Mouse (Mus musculus) MEL (cell line): ENCODE results near the gene Gabrr3. TPM values are rescaled to one million over a fixed set of nuclear protein-coding genes. Genes with fewer than 3 reads are reported as not detected.
A peak's percentile ranks its signal among the peaks of the same experiment; 100 is the strongest.

ENCODE experiments used
- DNase-seq: peaks from one replicate; pipeline ENCODE4 v3.0.0; 2011; ENCODE audit warnings: low read depth, low spot score
- H3K27ac ChIP-seq: 2 replicates; pipeline ENCODE4 v1.5.1; 2012; ENCODE audit warnings: low read depth, mild to moderate bottlenecking, control low read depth, low read length, moderate library complexity; ENCODE audit not compliant: control insufficient read depth
- H3K27me3 ChIP-seq, 2 experiments: fragments of 150-350 bp in 1 of 2; sonication (generic) in 1 of 2; 2 replicates each; pipeline ENCODE4 v1.6.1; 2012; ENCODE audit warnings: low read length in 2 of 2, mild to moderate bottlenecking in 2 of 2, improper control_type of control experiment in 1 of 2, moderate library complexity in 1 of 2; ENCODE audit not compliant: insufficient read depth in 2 of 2, control insufficient read depth in 1 of 2
- H3K36me3 ChIP-seq, 2 experiments: 2 replicates each; pipeline ENCODE4 v1.6.1; 2012 to 2014; ENCODE audit warnings: low read length in 2 of 2, improper control_type of control experiment in 1 of 2, inconsistent platforms in 1 of 2, mild to moderate bottlenecking in 1 of 2; ENCODE audit not compliant: insufficient read depth in 2 of 2, control insufficient read depth in 1 of 2
- H3K4me1 ChIP-seq, 2 experiments: fragments of 150-350 bp in 1 of 2; sonication (generic) in 1 of 2; 2 replicates each; pipeline ENCODE4 v1.6.1; 2012; ENCODE audit warnings: low read length in 2 of 2, improper control_type of control experiment in 1 of 2, mild to moderate bottlenecking in 1 of 2; ENCODE audit not compliant: insufficient read depth in 2 of 2, control insufficient read depth in 1 of 2
- H3K4me3 ChIP-seq, 2 experiments: fragments of 150-350 bp in 1 of 2; sonication (generic) in 1 of 2; 2 replicates each; pipeline ENCODE4 v1.5.1; 2012; ENCODE audit warnings: low read depth in 2 of 2, low read length in 2 of 2, mild to moderate bottlenecking in 2 of 2, moderate library complexity in 2 of 2, control low read depth in 1 of 2, improper control_type of control experiment in 1 of 2; ENCODE audit not compliant: control insufficient read depth in 1 of 2, insufficient read depth in 1 of 2
- H3K79me2 ChIP-seq: 2 replicates; pipeline ENCODE4 v1.6.1; 2012; ENCODE audit warnings: mild to moderate bottlenecking, low read length, moderate library complexity; ENCODE audit not compliant: control insufficient read depth, poor library complexity, insufficient read depth
- H3K9ac ChIP-seq: 2 replicates; pipeline ENCODE4 v1.6.1; 2012; ENCODE audit warnings: low read depth, mild to moderate bottlenecking, control low read depth, low read length, moderate library complexity; ENCODE audit not compliant: control insufficient read depth, poor library complexity, severe bottlenecking
- H3K9me3 ChIP-seq: fragments of 150-350 bp; sonication (generic); replicated peaks from 2 replicates; pipeline ENCODE4 v1.6.1; 2012; ENCODE audit warnings: mild to moderate bottlenecking, low read length, improper control_type of control experiment, moderate library complexity; ENCODE audit not compliant: insufficient read depth
- BHLHE40 ChIP-seq: IDR thresholded peaks from 2 replicates; pipeline ENCODE4 v1.6.1; 2012; ENCODE audit warnings: low read depth, mild to moderate bottlenecking, inconsistent platforms, low read length, improper control_type of control experiment, borderline replicate concordance
- CHD1 ChIP-seq: IDR thresholded peaks from 2 replicates; pipeline ENCODE4 v1.6.1; 2012; ENCODE audit warnings: low read depth, mild to moderate bottlenecking, inconsistent platforms, low read length, improper control_type of control experiment
- EP300 ChIP-seq, 2 experiments: IDR thresholded peaks; 2 replicates each; pipeline ENCODE4 v1.6.1; 2011; ENCODE audit warnings: improper control_type of control experiment in 2 of 2, low read length in 2 of 2, low read depth in 1 of 2, mild to moderate bottlenecking in 1 of 2
- GATA1 ChIP-seq: IDR thresholded peaks from 2 replicates; pipeline ENCODE4 v1.6.1; 2011; ENCODE audit warnings: low read depth, low read length, improper control_type of control experiment
- JUND ChIP-seq: IDR thresholded peaks from 2 replicates; pipeline ENCODE4 v1.6.1; 2011; ENCODE audit warnings: low read depth, mild to moderate bottlenecking, improper control_type of control experiment, low read length
- KAT2A ChIP-seq: conservative IDR thresholded peaks from 2 replicates; pipeline ENCODE4 v1.6.1; 2012; ENCODE audit warnings: low read depth, low read length, improper control_type of control experiment, inconsistent platforms
- MAFK ChIP-seq: IDR thresholded peaks from 2 replicates; pipeline ENCODE4 v1.6.1; 2011; ENCODE audit warnings: low read depth, mild to moderate bottlenecking, low read length, improper control_type of control experiment, borderline replicate concordance
- MAX ChIP-seq: IDR thresholded peaks from 2 replicates; pipeline ENCODE4 v1.6.1; 2011; ENCODE audit warnings: low read length, improper control_type of control experiment
- MAZ ChIP-seq: IDR thresholded peaks from 2 replicates; pipeline ENCODE4 v1.6.1; 2012; ENCODE audit warnings: low read depth, mild to moderate bottlenecking, inconsistent platforms, low read length, improper control_type of control experiment
- MEF2A ChIP-seq: IDR thresholded peaks from 2 replicates; pipeline ENCODE4 v1.6.1; 2014; ENCODE audit warnings: low read depth, mild to moderate bottlenecking, inconsistent platforms, low read length, improper control_type of control experiment; ENCODE audit not compliant: poor library complexity, insufficient replicate concordance, severe bottlenecking; ENCODE audit errors: extremely low read depth
- MXI1 ChIP-seq: IDR thresholded peaks from 2 replicates; pipeline ENCODE4 v1.6.1; 2011; ENCODE audit warnings: mild to moderate bottlenecking, low read depth, low read length, improper control_type of control experiment
- MYB ChIP-seq: IDR thresholded peaks from 2 replicates; pipeline ENCODE4 v1.6.1; 2011; ENCODE audit warnings: mild to moderate bottlenecking, low read depth, low read length, improper control_type of control experiment
- MYC ChIP-seq: IDR thresholded peaks from 2 replicates; pipeline ENCODE4 v1.6.1; 2011; ENCODE audit warnings: low read depth, mild to moderate bottlenecking, low read length, improper control_type of control experiment, moderate library complexity
- NELFE ChIP-seq: IDR thresholded peaks from 2 replicates; pipeline ENCODE4 v1.6.1; 2011; ENCODE audit warnings: low read depth, low read length, improper control_type of control experiment
- POLR2AphosphoS2 ChIP-seq: IDR thresholded peaks from 2 replicates; pipeline ENCODE4 v1.6.1; 2011; ENCODE audit warnings: low read length, improper control_type of control experiment
- POLR2AphosphoS5 ChIP-seq: IDR thresholded peaks from 2 replicates; pipeline ENCODE4 v1.6.1; 2012; ENCODE audit warnings: low read depth, borderline replicate concordance, mild to moderate bottlenecking, inconsistent platforms, low read length, moderate library complexity, mixed read lengths
- RCOR1 ChIP-seq: IDR thresholded peaks from 2 replicates; pipeline ENCODE4 v1.6.1; 2012; ENCODE audit warnings: low read depth, mild to moderate bottlenecking, inconsistent platforms, low read length, improper control_type of control experiment
- SIN3A ChIP-seq: IDR thresholded peaks from 2 replicates; pipeline ENCODE4 v1.6.1; 2012; ENCODE audit warnings: low read length, improper control_type of control experiment, inconsistent platforms
- SMC3 ChIP-seq: IDR thresholded peaks from 2 replicates; pipeline ENCODE4 v1.6.1; 2011; ENCODE audit warnings: low read depth, low read length, improper control_type of control experiment
- TAL1 ChIP-seq: IDR thresholded peaks from 2 replicates; pipeline ENCODE4 v1.6.1; 2012; ENCODE audit warnings: mild to moderate bottlenecking, inconsistent platforms, low read length, moderate library complexity, mixed read lengths
- USF1 ChIP-seq: IDR thresholded peaks from 2 replicates; pipeline ENCODE4 v1.6.1; 2014; ENCODE audit warnings: low read depth, mild to moderate bottlenecking, inconsistent platforms, low read length, improper control_type of control experiment, moderate library complexity
- USF2 ChIP-seq, 2 experiments: IDR thresholded peaks; 2 replicates each; pipeline ENCODE4 v1.6.1; 2011 to 2012; ENCODE audit warnings: improper control_type of control experiment in 2 of 2, low read length in 2 of 2, borderline replicate concordance in 1 of 2, inconsistent platforms in 1 of 2, low read depth in 1 of 2, mild to moderate bottlenecking in 1 of 2; ENCODE audit not compliant: insufficient read depth in 1 of 2
- ZNF384 ChIP-seq: IDR thresholded peaks from 2 replicates; pipeline ENCODE4 v1.6.1; 2012; ENCODE audit warnings: low read depth, mild to moderate bottlenecking, inconsistent platforms, low read length, improper control_type of control experiment
- polyA plus RNA-seq, 2 experiments: library from polyadenylated mRNA; stranded (reverse) in 1 of 2; unstranded in 1 of 2; fragments of >175 nt in 1 of 2; fragments of >200 nt in 1 of 2; gene quantifications; 2 replicates each; pipeline versions ENCODE4 v1.2.1 to v1.2.4; 2012; ENCODE audit warnings: low replicate concordance in 2 of 2, low read depth in 1 of 2; ENCODE audit not compliant: insufficient read length in 2 of 2, insufficient read depth in 1 of 2, missing spikeins in 1 of 2
- total RNA-seq: library from RNA; depleted of rRNA; stranded (reverse); fragments of 300-350 nt; gene quantifications from 2 replicates; pipeline ENCODE4 v1.2.3, GENCODE M21; 2012

The Gabrr3 gene
- total and polyA plus RNA-seq, 3 experiments = not detected

DNA sequence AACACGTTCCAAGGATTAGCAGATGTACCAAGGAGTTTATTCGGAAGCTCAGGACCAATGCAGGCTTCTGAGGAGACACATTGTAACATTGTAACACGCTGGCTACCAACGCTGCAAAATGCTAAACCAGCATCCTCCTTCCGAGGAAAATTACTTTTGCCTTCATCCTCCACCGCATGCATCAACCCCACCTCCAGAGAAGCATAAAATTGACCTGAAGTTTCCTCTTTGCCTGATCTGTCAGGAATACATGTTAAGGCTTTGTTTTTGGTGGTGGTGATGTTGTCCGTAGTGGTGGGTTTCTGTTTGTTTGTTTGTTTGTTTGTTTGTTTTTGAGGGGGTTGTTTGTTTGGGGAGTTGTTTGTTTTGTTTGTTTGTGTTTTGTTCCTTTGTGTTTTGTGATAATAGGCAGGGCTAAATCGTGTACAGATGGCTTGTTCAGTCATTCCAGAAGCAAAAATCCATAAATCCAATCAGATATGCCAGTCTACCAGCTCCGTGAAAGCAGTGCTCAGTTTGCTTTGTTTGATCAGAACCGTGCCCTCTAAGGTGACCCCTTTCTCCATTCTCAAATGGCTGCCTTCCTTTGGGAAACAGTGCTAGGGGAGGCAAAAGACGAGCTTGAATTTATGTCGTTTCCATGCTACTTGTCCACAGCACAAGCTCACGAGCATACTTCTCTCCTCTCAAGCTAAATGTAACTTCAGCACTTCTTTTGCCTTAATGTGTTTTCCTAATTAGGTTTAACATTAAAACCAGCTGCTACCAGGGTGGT lies 14.6 kb downstream of the Gabrr3 start:
- no peaks in the 10 kb centered on the region for H3K4me1 ChIP-seq
- no peak for DNase-seq
- no peaks in the 10 kb centered on the region for H3K36me3 ChIP-seq
- no peak for TF ChIP-seq NELFE
- TF ChIP-seq ZNF384 = 0 out of 2 replicates have a peak, but pooled peaks have one; percentile 2
- H3K9me3 ChIP-seq = no peaks in the 10 kb centered on the region
- peaks cover 0 to 2% of the 10 kb centered on the region in 2 experiments; a peak in 1 of 4 replicates for H3K27me3 ChIP-seq
- H3K9ac ChIP-seq = no peak overlapping the region
- H3K27ac ChIP-seq = no peak overlapping the region
- H3K79me2 ChIP-seq = no peaks in the 10 kb centered on the region
- no peak overlapping the region for H3K4me3 ChIP-seq

DNA sequence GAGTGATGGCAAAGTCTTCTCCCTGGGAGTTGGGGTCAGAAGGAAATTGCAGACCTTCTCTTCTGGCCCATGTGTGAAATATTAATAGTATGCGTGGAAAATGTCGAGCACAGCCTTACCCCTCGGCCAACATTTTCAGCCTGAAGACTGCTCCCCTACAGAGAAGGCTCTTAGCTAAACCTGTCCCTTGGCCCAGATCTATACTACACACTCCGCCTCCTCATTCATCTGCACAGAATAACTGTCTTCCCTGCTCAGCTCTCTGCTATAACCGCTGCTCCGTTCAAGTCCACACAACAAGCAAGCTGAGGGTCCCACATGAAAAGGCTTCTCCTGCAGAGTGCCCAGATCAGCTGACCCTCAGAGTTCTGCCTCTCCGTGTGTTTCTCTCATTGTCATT lies 20.8 kb downstream of the Gabrr3 start:
- no peaks in the 10 kb centered on the region for H3K9me3 ChIP-seq
- H3K4me3 ChIP-seq = no peak overlapping the region
- DNase-seq = no peak
- no peak for TF ChIP-seq JUND
- no peak for TF ChIP-seq USF1
- TF ChIP-seq MAFK = no peak
- TF ChIP-seq MYC = no peak
- no peak for TF ChIP-seq EP300 (IDR thresholded peaks at IDR 0.05; ENCODE audit: low read depth in 1 of 2, low read length in 2 of 2)
- no peak for TF ChIP-seq GATA1
- TF ChIP-seq SIN3A = no peak
- TF ChIP-seq, all 39 proteins: peak for 0
- Histone ChIP-seq H3K4me1 (no peaks in the 10 kb centered on the region), H3K27ac (no peak overlapping the region), H3K79me2 (no peaks in the 10 kb centered on the region), H3K9ac (no peak overlapping the region), H3K27me3 (peaks cover 0 to 2% of the 10 kb centered on the region in 2 experiments; a peak in 1 of 4 replicates), H3K36me3 (no peaks in the 10 kb centered on the region)

DNA sequence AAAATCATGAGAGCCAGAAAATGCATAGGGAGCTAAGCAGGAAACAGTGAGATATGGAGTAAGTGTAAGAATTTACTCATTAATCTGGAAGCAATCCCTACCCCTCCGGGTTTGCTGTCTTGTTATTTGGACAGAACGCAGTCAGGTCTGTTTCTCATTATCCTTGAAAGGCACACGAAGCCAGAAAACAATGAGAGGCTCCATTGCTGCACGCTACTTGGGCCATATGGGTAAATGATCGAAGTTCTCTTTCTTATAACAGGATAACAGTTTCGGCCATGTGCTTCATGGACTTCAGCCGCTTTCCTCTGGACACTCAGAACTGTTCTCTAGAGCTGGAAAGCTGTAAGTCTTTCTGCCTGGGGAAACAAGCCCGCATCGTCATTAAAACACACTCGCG lies 26.0 kb downstream of the Gabrr3 start:
- no peak overlapping the region for H3K27ac ChIP-seq
- DNase-seq = no peak
- H3K4me3 ChIP-seq = no peak overlapping the region
- H3K27me3 ChIP-seq = no peaks in the 10 kb centered on the region
- no peaks in the 10 kb centered on the region for H3K4me1 ChIP-seq
- no peaks in the 10 kb centered on the region for H3K36me3 ChIP-seq
- TF ChIP-seq ZNF384 (no peak), MAFK (no peak), MEF2A (no peak), POLR2AphosphoS2 (no peak), USF1 (no peak), GATA1 (no peak), KAT2A (no peak), SMC3 (no peak), USF2 (IDR thresholded peaks at IDR 0.05; ENCODE audit: borderline replicate concordance in 1 of 2, insufficient read depth in 1 of 2, low read depth in 1 of 2, low read length in 2 of 2) (no peak), RCOR1 (no peak), MXI1 (no peak), JUND (no peak), BHLHE40 (no peak), POLR2AphosphoS5 (no peak), MYB (no peak), TAL1 (no peak), MAX (no peak), NELFE (no peak), MAZ (no peak), CHD1 (no peak)
- no peaks in the 10 kb centered on the region for H3K9me3 ChIP-seq
- H3K79me2 ChIP-seq = no peaks in the 10 kb centered on the region
- H3K9ac ChIP-seq = no peak overlapping the region
